Mouse (Mus musculus) liver, adult 2 months (tissue): ENCODE results near the gene Tshz3.

Experiments
- CTCF ChIP-seq: fragments of 200-500 bp; IDR thresholded peaks from 2 replicates; pipeline ENCODE4 v1.5.1; 2011; ENCODE audit warnings: low read depth, low read length, control low read depth
- POLR2A ChIP-seq: fragments of 200-500 bp; IDR thresholded peaks from 2 replicates; pipeline ENCODE4 v1.6.1; 2011; ENCODE audit warnings: low read length, control low read depth; ENCODE audit not compliant: insufficient read depth; ENCODE audit errors: extremely low read depth

- TF ChIP-seq POLR2A (no peak), CTCF (no peak)
These were observed 8.7 kb upstream of the Tshz3 start for GRCm38 (mm10) chr7:36689049-36689793.
